Mouse (Mus musculus): ENCODE measurements around the gene Nprl3.

GRCm38 (mm10) chr11:32236132-32236531, 31.4 kb downstream of the Nprl3 start:
- no peak for TF ChIP-seq CTCF (IDR thresholded peaks at IDR 0.05; ENCODE audit: low read depth, low read length)
- no peak for TF ChIP-seq POLR2A (IDR thresholded peaks at IDR 0.05; ENCODE audit: extremely low read depth, insufficient read depth, low read length)

All from liver, adult 2 months (tissue).